Mouse (Mus musculus) lung, adult 2 months (tissue): ENCODE data around the gene Fam198b.

Experiments used
- CTCF ChIP-seq: fragments of 200-500 bp; IDR thresholded peaks from 2 replicates; pipeline ENCODE4 v1.5.1; 2011; ENCODE audit warnings: mild to moderate bottlenecking, low read length, control low read depth; ENCODE audit not compliant: insufficient read depth
- POLR2A ChIP-seq: fragments of 200-500 bp; IDR thresholded peaks from 2 replicates; pipeline ENCODE4 v1.6.1; 2011; ENCODE audit warnings: low read depth, mild to moderate bottlenecking, control low read depth, low read length, borderline replicate concordance; ENCODE audit errors: extremely low read depth

- TF ChIP-seq POLR2A: no peak
- TF ChIP-seq CTCF: no peak
Observed at GRCm38 (mm10) chr3:79984542-79984941, 100.2 kb downstream of the Fam198b start.
